Mouse (Mus musculus): ENCODE measurements around the gene Ssr2. TPM values are rescaled to one million over a fixed set of nuclear protein-coding genes. Genes with fewer than 3 reads are reported as not detected.

Ssr2 gene
- polyA plus RNA-seq, 1 experiment from 2014 or later, result 185 TPM

DNA sequence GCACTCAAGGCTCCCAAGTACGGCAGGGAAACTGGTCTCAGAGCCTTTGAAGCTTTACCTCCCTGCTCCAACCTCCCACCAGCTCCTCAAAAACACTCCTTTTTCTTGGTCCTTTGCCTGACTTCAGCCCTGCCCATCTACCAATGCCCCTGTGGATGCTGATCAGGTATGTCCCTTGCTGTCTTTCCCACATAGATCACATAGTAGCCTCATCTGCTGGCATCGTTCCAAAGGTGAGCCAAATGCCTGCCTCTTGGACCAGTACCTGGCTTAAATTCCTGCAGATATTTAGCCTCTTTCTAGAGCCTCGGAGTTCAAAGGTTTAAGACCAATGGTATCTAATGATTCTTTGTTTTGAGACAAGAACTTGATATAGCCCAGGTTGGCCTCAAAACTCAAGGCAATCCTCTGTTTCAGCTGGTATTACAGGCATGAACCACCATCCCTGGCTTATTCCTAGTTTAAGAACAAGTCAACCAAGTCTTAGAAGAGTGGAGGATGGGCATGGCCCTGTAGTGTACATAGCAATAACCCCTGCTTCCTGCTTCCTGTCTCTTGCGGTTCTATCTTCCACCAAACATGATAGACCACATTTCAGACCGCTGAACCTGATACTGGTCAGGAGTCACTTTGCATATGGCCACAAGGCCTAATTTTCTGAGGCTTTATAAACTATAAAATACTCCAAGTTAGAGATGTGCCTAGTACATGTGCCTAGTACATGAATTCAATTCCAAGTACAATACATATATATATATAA is 31.8 kb upstream of the Ssr2 start:
- Histone ChIP-seq H3K4me2 (replicated peaks) (no peak overlapping the region), H3K9me3 (no peaks in the 10 kb centered on the region), H3K36me3 (peaks cover 17% of the 10 kb centered on the region), H3K9ac (no peak overlapping the region), H3K4me1 (peaks cover 23% of the 10 kb centered on the region), H3K27me3 (no peaks in the 10 kb centered on the region), H3K4me3 (no peak overlapping the region), H3K27ac (no peak overlapping the region)
- ATAC-seq (ENCODE audit: insufficient number of reproducible peaks, insufficient read depth, low FRiP score, low TSS enrichment), result no peak
- WGBS, result 69% methylated on average over 5 of the region's 5 CpGs

DNA sequence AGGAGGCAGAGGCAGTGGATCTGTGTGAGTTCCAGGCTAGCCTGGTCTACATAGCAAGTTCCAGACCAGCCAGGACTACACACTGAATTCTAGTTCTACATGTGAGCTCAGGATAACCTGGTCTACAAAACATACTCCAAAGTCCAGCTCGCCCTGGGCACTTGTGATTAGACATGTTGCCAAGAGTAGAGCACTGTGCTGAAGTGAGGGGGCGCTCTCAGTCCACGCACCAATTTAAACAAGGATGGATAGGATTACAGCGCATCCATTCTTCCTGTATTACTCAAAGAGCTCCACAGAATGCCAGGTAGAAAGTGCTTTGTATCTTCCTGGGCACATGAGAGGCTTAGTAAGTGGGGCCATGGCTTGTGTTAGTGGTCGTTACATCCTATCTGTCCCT is 31.2 kb upstream of the Ssr2 start:
- no peak overlapping the region for H3K27ac ChIP-seq
- no peak overlapping the region for H3K4me3 ChIP-seq
- H3K27me3 ChIP-seq, result no peaks in the 10 kb centered on the region
- no peak overlapping the region for H3K9ac ChIP-seq
- peaks cover 19% of the 10 kb centered on the region for H3K4me1 ChIP-seq
- H3K36me3 ChIP-seq, result peaks cover 16% of the 10 kb centered on the region
- H3K9me3 ChIP-seq, result no peaks in the 10 kb centered on the region
- H3K4me2 ChIP-seq (replicated peaks), result no peak overlapping the region
- ATAC-seq (ENCODE audit: insufficient number of reproducible peaks, insufficient read depth, low FRiP score, low TSS enrichment), result no peak
- 34% methylated on average over 5 of the region's 5 CpGs for WGBS

DNA sequence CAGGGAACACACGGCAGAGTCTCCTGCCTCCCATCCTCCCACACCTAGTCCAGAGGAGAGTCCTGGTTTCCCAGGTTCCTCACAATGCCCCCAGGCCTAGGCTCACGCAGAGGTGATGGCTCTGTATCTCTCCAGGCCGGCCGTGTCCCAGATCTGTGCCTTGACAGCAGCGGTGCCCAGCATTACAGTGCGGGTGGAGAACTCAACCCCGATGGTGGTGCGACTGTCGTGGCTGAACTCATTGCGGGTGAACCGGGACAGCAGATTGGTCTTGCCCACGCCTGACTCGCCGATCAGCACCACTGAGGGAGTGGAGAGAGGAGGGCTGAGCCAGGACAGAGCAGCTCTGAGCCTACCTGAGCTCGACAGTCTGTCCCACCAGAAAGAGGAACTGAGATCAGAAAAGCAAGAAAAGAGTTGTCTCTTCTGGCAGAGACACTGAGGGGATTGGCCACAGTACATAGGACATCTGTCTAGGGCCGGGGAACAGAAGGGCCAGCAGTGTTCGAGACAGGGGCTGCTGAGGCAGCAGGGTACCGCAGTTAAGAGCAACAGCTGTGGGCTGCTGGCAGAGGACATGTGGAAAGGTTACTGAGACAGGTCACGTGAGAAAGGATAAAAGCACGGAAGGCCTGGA is 30.6 kb upstream of the Ssr2 start:
- no peak for ATAC-seq (ENCODE audit: insufficient number of reproducible peaks, insufficient read depth, low FRiP score, low TSS enrichment)
- Histone ChIP-seq H3K27me3 (no peaks in the 10 kb centered on the region), H3K27ac (no peak overlapping the region), H3K4me1 (peaks cover 17% of the 10 kb centered on the region), H3K9me3 (no peaks in the 10 kb centered on the region), H3K36me3 (peaks cover 13% of the 10 kb centered on the region), H3K4me3 (no peak overlapping the region), H3K4me2 (replicated peaks) (no peak overlapping the region), H3K9ac (no peak overlapping the region)
- WGBS, result 59% methylated on average over 20 of the region's 20 CpGs

DNA sequence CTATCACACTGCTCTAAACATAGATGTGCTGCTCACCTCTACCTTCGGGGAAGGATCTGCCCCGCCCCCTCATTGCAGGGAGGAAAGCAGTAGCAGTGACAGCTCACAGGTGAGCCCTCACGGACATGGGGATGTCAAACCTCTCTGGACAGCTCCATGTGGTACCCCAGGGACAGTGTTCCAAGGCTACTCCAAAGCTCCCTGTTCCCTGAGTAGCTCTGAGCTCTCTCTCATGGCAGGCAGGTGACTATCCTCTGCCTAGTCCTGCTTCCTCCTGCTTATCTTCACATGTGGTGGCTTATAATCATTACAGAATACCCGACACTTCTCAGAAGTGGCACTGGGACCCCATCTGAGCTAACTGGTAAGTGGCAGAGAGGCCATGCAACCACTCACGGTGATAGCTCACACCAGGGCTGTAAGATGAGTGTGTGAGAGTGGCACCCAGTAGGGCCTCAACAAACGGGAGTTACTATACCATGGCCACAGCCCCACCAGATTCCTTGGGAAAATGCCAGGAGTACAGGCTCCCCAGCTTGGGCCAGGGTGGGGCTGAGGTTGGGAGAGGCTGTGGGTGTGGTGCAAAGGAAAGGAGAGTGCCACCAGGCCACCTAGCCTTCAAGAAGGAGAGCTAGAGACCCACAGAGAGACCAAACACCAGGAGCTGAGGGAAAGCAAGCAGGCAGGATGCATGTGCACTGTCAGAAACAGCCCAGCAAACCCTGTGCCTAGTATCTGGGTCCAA is 28.8 kb upstream of the Ssr2 start:
- no peak overlapping the region for H3K9ac ChIP-seq

DNA sequence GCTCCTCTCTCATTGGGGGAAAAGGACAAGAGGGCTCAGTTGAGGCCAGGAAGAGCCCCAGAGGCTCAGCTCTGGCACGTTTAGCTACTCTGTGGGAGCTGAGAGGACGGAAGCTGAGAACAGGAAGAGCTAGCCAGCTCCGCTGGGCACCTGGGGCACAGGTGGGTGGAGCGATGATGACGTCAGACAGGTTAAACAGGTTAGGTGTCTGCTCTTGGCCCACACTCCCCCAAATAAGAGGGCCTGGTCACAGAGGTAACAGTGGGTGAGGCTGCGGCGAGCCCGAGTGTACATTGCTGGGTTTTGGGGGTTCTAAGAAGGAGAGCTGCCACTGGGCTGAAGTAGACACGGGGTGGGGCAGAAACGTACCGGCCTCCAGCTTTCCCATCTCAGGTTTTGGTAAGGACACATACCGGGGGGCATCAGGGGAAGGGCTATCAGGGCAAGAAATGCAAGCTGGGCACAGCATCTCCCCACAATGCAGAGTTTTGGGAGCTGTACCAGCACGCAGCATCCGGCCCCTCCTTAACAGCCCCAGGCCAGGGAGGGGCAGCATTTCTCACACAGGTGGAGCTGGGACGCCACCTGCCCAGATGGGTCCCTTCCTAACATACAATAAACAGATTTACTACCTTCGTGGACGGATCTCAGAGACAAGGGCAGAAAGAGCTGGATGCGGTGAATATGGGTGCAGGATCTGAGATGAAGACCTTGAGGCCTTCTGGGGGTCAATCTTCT is 27.3 kb upstream of the Ssr2 start, which contains the start of gene Rab25:
Rab25 (minus strand) TSS at position 121 of the 738 bp plus-strand sequence.
- no peak for ATAC-seq (ENCODE audit: insufficient number of reproducible peaks, insufficient read depth, low FRiP score, low TSS enrichment)
- H3K36me3 ChIP-seq, result no peaks in the 10 kb centered on the region
- H3K9me3 ChIP-seq, result no peaks in the 10 kb centered on the region
- peaks cover 11% of the 10 kb centered on the region for H3K4me1 ChIP-seq
- peak within 1 kb of the TSS; percentile 29 for H3K4me2 ChIP-seq (replicated peaks)
- H3K9ac ChIP-seq, result no peak within 1 kb of the TSS
- H3K27ac ChIP-seq, result no peak within 1 kb of the TSS
- WGBS, result 41% methylated on average over 18 of the region's 18 CpGs
- no peak within 1 kb of the TSS for H3K4me3 ChIP-seq
- H3K27me3 ChIP-seq, result no peaks in the 10 kb centered on the region

More for the DNA sequence above, 28.8 kb upstream of the Ssr2 start:
- Histone ChIP-seq H3K4me3 (no peak overlapping the region), H3K4me2 (replicated peaks) (no peak overlapping the region), H3K4me1 (peaks cover 11% of the 10 kb centered on the region), H3K27ac (no peak overlapping the region), H3K36me3 (no peaks in the 10 kb centered on the region), H3K27me3 (no peaks in the 10 kb centered on the region), H3K9me3 (no peaks in the 10 kb centered on the region)
- WGBS, result 78% methylated on average over 6 of the region's 6 CpGs
- no peak for ATAC-seq (ENCODE audit: insufficient number of reproducible peaks, insufficient read depth, low FRiP score, low TSS enrichment)

DNA sequence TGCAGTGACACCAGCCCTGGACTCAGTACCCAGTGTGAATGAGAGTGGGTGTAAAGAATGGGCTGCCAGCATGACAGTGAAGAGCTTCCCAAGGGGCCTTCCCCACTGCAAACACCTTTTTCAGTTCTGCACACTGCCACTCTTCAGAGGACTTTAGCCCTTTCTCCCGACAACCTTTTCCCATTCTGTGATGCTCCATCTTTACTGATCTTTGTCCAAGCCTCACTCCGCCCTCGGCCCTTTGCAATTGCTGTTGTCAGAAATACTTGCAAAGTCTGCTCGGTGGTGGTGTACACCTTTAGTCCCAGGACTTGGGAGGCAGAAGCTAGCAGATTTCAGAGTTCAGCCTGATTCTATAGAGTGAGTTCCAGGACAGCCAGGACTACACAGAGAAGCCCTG is 24.1 kb upstream of the Ssr2 start:
- no peak for ATAC-seq (ENCODE audit: insufficient number of reproducible peaks, insufficient read depth, low FRiP score, low TSS enrichment)

DNA sequence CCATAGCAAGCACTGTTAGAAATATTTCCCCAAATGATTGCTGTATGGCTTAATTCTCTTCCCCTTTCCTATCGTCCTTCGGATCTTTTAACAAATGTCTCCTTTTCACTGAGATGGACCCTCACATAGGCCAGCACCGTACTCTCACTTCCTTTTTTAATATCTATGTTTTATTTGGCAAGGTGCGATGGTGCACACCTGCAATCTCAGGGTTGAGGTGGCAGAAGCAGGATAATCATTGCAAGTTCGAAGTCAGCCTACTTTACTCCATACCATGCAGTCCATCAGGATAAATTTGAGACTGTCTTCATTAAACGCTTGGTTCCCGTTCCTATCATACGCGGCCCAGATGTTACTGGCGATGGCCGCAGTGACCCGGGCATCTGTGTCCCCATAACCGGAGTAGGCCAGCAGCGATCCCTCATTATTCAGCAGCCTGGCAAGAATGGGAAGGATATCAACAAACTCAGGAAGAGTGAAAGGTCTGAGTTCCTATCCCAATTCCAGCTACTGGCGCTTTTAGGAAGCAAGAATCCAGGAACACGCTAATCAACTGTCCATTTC is 23.5 kb upstream of the Ssr2 start:
- H3K4me2 ChIP-seq (replicated peaks), result peak overlapping the region; percentile 65
- H3K4me3 ChIP-seq, result peak overlapping the region; percentile 87
- H3K9ac ChIP-seq, result peak overlapping the region; percentile 93
- WGBS, result 26% methylated on average over 16 of the region's 16 CpGs
- ATAC-seq (ENCODE audit: insufficient number of reproducible peaks, insufficient read depth, low FRiP score, low TSS enrichment), result no peak
- H3K36me3 ChIP-seq, result peaks cover 16% of the 10 kb centered on the region
- H3K27ac ChIP-seq, result peak overlapping the region; percentile 97; the same call in 1 of the 2 replicates
- no peaks in the 10 kb centered on the region for H3K27me3 ChIP-seq
- no peaks in the 10 kb centered on the region for H3K9me3 ChIP-seq
- H3K4me1 ChIP-seq, result peaks cover 27% of the 10 kb centered on the region

More for the DNA sequence above, 24.1 kb upstream of the Ssr2 start:
- H3K9me3 ChIP-seq, result no peaks in the 10 kb centered on the region
- H3K36me3 ChIP-seq, result peaks cover 10% of the 10 kb centered on the region
- no peaks in the 10 kb centered on the region for H3K27me3 ChIP-seq
- H3K9ac ChIP-seq, result no peak overlapping the region; the same call in 1 of the 2 replicates
- 87% methylated on average over 4 of the region's 4 CpGs for WGBS
- peak overlapping the region; percentile 87 for H3K4me3 ChIP-seq
- H3K4me1 ChIP-seq, result peaks cover 27% of the 10 kb centered on the region
- H3K4me2 ChIP-seq (replicated peaks), result peak overlapping the region; percentile 65
- H3K27ac ChIP-seq, result no peak overlapping the region

DNA sequence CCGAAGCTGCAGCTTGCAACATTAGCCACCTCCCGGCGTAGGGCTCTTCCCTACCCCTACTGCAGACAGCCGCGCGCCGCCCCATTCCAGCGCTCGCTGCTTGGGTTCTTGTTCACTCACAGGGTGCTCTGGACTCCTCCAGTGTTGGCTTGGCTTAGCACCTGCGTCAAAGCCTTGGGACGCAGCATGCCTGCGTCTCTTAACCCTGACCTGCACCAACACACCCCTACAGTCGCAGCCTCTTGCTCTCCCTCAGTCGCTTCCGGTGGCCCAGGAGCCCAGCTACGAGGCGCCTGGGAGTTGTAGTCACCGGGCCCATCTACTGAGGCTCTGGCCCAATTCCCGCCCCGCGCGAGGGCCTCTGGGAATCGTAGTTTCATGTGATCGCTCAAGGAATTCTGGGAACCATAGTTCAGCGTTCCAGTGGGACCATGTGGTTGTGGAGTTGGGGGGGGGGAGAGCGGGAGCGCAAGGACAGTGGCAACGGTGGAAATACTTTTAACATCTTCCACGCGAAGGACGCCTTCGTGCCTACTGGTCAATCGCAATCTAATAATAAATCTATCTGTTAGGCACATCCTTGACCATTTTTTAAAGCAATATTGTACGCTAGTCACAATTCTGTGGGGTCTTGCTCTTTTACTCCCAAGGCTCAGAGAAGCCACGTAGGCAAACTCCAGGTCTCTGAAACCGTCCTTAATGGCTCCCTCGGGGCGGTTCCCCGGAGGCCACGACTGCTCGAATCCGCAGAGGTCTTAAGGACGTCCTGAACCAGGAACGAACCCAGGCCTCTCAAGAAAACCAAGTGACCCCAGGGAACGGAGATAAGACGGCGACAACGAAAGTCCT is 22.8 kb upstream of the Ssr2 start, which contains the start of gene Lamtor2:
Lamtor2 (minus strand) TSS at position 399 of the 849 bp plus-strand sequence.
- ATAC-seq (ENCODE audit: insufficient number of reproducible peaks, insufficient read depth, low FRiP score, low TSS enrichment), result peak; percentile 93
- WGBS, result under 1% methylated on average over 48 of the region's 48 CpGs
- Histone ChIP-seq H3K27ac (peak within 1 kb of the TSS; percentile 97), H3K4me2 (replicated peaks) (peak within 1 kb of the TSS; percentile 65), H3K9me3 (no peaks in the 10 kb centered on the region), H3K36me3 (peaks cover 23% of the 10 kb centered on the region), H3K9ac (peak within 1 kb of the TSS; percentile 93), H3K4me3 (peak within 1 kb of the TSS; percentile 87), H3K27me3 (no peaks in the 10 kb centered on the region), H3K4me1 (peaks cover 27% of the 10 kb centered on the region)

DNA sequence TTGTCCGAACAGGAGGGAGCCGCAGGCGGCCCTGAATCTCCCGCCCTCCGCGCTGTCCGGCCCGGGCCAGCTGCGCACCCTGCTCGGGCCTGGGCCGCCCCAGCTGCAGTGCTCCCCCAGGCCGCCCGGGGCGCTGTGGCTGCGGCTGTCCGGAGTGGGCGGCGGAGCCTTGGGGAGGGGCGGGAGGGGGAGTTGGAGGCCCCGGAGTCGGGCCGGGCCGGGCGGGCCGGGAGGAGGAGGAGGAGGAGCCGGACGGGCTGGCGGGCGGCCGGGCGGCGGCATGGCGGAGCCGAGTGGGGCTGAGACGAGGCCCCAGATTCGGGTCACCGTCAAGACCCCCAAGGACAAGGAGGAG is 22.2 kb upstream of the Ssr2 start, which contains the start of gene Ubqln4:
Ubqln4 (plus strand) TSS at position 234 of the 355 bp plus-strand sequence.
- peak; percentile 89 for ATAC-seq (ENCODE audit: insufficient number of reproducible peaks, insufficient read depth, low FRiP score, low TSS enrichment)
- H3K4me1 ChIP-seq, result peaks cover 27% of the 10 kb centered on the region
- H3K4me3 ChIP-seq, result peak within 1 kb of the TSS; percentile 87
- no peaks in the 10 kb centered on the region for H3K9me3 ChIP-seq
- peaks cover 29% of the 10 kb centered on the region for H3K36me3 ChIP-seq
- peak within 1 kb of the TSS; percentile 93 for H3K9ac ChIP-seq
- peak within 1 kb of the TSS; percentile 65 for H3K4me2 ChIP-seq (replicated peaks)
- no peaks in the 10 kb centered on the region for H3K27me3 ChIP-seq
- under 1% methylated on average over 22 of the region's 37 CpGs for WGBS
- peak within 1 kb of the TSS; percentile 97 for H3K27ac ChIP-seq

DNA sequence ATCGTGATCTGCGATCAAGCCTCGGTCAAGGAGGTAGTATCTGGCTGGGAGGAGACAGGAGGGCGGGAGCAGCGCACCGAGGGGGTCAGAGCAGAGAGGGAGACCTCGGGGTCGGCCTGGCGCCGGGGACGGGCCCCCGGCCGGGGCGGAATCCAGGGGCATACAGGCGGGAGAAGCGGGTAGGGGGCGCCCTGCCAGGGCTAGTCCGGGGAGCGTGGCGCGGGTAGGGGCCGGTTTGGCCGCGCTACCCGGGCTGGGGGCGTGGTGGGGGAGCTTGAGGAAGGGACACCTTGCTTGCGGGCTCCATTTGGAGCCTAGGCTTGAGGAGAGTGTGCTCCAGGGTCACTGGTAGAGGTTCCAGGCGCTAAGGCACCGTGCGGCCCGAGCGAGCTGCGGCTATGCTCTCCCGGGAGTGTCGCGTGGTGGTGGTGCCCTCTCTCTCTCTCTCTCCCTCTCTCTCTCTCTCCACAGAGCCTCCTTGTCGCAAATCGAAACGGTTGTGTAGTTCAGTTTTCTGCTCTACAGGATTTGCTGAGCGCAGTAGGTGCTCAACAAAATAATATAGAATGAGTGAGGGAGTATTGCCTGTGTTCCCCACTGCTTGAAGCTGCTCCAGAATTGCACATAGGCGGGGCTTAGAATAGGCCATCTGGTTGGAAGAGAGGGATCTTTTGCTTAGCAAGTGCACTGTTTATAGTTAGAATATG is 21.6 kb upstream of the Ssr2 start:
- Histone ChIP-seq H3K4me2 (replicated peaks) (peak overlapping the region; percentile 65), H3K27ac (peak overlapping the region; percentile 97), H3K4me3 (peak overlapping the region; percentile 87), H3K36me3 (peaks cover 35% of the 10 kb centered on the region), H3K4me1 (peaks cover 27% of the 10 kb centered on the region), H3K9ac (peak overlapping the region; percentile 93), H3K9me3 (no peaks in the 10 kb centered on the region), H3K27me3 (no peaks in the 10 kb centered on the region)
- peak; percentile 10 for ATAC-seq (ENCODE audit: insufficient number of reproducible peaks, insufficient read depth, low FRiP score, low TSS enrichment)
- WGBS, result under 1% methylated on average over 41 of the region's 41 CpGs

Data from embryonic facial prominence, embryonic 12.5 days (tissue).